ENCODE assay signal across 8 mouse cellular contexts in the genomic region with DNA sequence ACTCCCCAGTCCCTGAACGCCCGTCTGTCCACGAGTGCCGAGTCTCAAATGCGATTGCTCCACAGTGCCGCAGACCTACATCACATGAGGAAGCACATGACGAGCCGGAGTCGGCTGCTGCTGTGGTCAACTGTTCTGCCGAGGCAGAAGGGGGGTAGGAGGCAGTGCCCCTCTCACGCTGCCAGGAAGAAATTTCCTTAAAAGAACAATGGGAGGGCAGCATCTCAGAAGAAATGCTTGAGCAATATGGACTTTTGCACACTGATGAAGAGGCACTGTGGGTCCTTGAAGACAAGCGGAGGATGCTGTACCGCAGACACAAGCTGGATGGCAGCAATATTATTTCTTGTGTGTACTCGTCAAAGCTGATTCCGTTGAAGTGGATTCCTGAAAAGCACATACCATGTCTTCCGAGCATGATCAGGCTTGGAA.
DNase-seq lines count a peak whose midpoint lies in the region; ATAC-seq and TF ChIP-seq lines count a peak whose summit lies in the region.

No protein-coding gene starts in this region.

- H3K36me3 ChIP-seq in kidney, adult 2 months (ENCODE audit: control insufficient read depth, insufficient read depth, low read length): no peaks in the 10 kb centered on the region
- H3K36me3 ChIP-seq in limb, embryonic 10.5 days: no peaks in the 10 kb centered on the region
- no peaks in the 10 kb centered on the region for H3K36me3 ChIP-seq in midbrain, postnatal 0 days (ENCODE audit: insufficient read depth, low read length)

- peak overlapping the region; percentile 68 for H3K4me2 ChIP-seq in midbrain, postnatal 0 days (ENCODE audit: low read depth, low read length, poor library complexity, severe bottlenecking)

- peak; percentile 98 for DNase-seq in heart, adult 11 months
- no peak for DNase-seq in heart, postnatal 25 days (ENCODE audit: low spot score)
- peak; percentile 54 to 59 for DNase-seq in cerebellum, postnatal 4 days (ENCODE audit: low spot score in 2 of 2)
- DNase-seq in heart, adult 18-20 months: peak; percentile 70
- DNase-seq in kidney, adult 2 months: peak; percentile 58
- no peak for DNase-seq in limb, embryonic 10.5 days (ENCODE audit: low spot score)
- DNase-seq in midbrain, postnatal 0 days (ENCODE audit: low spot score): peak; percentile 92
- peak; percentile 48 for DNase-seq in testis, postnatal 10 days (ENCODE audit: low spot score)

- H3K4me1 ChIP-seq in kidney, adult 2 months (ENCODE audit: control insufficient read depth, insufficient read depth, low read length): peaks cover 20% of the 10 kb centered on the region
- H3K4me1 ChIP-seq in limb, embryonic 10.5 days: peaks cover 56% of the 10 kb centered on the region
- H3K4me1 ChIP-seq in midbrain, postnatal 0 days (ENCODE audit: insufficient read depth, low read length): no peaks in the 10 kb centered on the region; the same call in none of the 2 replicates

- H3K9ac ChIP-seq in midbrain, postnatal 0 days (replicated peaks; ENCODE audit: low read length, poor library complexity, severe bottlenecking): peak overlapping the region; percentile 63

- no peaks in the 10 kb centered on the region for H3K9me3 ChIP-seq in limb, embryonic 10.5 days (replicated peaks)
- no peaks in the 10 kb centered on the region for H3K9me3 ChIP-seq in midbrain, postnatal 0 days (ENCODE audit: low read length)

- TF ChIP-seq CTCF in kidney, adult 2 months (conservative IDR thresholded peaks at IDR 0.05; ENCODE audit: insufficient read depth, insufficient read length, low read depth, low read length): no peak; the same call in 1 of the 2 replicates
- peak; percentile 76 for TF ChIP-seq CTCF in midbrain, postnatal 0 days (IDR thresholded peaks at IDR 0.05)

- ATAC-seq in midbrain, postnatal 0 days (ENCODE audit: low FRiP score): peak; percentile 67

- no peaks in the 10 kb centered on the region for H3K27me3 ChIP-seq in kidney, adult 2 months (replicated peaks; ENCODE audit: control insufficient read depth, insufficient read depth, low read length)
- no peaks in the 10 kb centered on the region for H3K27me3 ChIP-seq in limb, embryonic 10.5 days (ENCODE audit: low read depth, poor library complexity, severe bottlenecking)
- H3K27me3 ChIP-seq in midbrain, postnatal 0 days (ENCODE audit: insufficient read depth, low read length): no peaks in the 10 kb centered on the region

- 11% methylated on average over 16 of the region's 16 CpGs for WGBS in kidney, adult 2 months
- WGBS in limb, embryonic 10.5 days: 85% methylated on average over 16 of the region's 16 CpGs
- 10% methylated on average over 16 of the region's 16 CpGs for whole genome bisulfite sequencing in midbrain, postnatal 0 days

- intact Hi-C loops in heart, postnatal 25 days (cut with DNase I): loop anchor here (1.0 to 10.0 kb wide), 4 partner anchors 82 to 1425 kb away; a partner anchor contains a TSS

- no peak overlapping the region for H3K27ac ChIP-seq in kidney, adult 2 months (ENCODE audit: insufficient read depth, low read depth, low read length)
- H3K27ac ChIP-seq in limb, embryonic 10.5 days: peak overlapping the region; percentile 50; the same call in 1 of the 2 replicates
- peak overlapping the region; percentile 92 for H3K27ac ChIP-seq in midbrain, postnatal 0 days (ENCODE audit: low read depth, low read length)

- H3K4me3 ChIP-seq in kidney, adult 2 months (ENCODE audit: insufficient read depth, low read depth, low read length): peak overlapping the region; percentile 2; the same call in 1 of the 2 replicates
- no peak overlapping the region for H3K4me3 ChIP-seq in limb, embryonic 10.5 days
- peak overlapping the region; percentile 41 for H3K4me3 ChIP-seq in midbrain, postnatal 0 days (ENCODE audit: low read depth, low read length)

- no peak for TF ChIP-seq POLR2A in kidney, adult 2 months (IDR thresholded peaks at IDR 0.05; ENCODE audit: low read depth, low read length)

Comparison
In these comparisons a context has a peak if more than half of its experiments do, and no peak if none do; other contexts are left out.
1. DNase-seq: peak in heart, adult 11 months (single experiment), cerebellum, postnatal 4 days (2 of 2), heart, adult 18-20 months (2 of 2), kidney, adult 2 months (single experiment), midbrain, postnatal 0 days (single experiment) and testis, postnatal 10 days (single experiment); none in heart, postnatal 25 days (single experiment) and limb, embryonic 10.5 days (single experiment).